Mouse (Mus musculus): Measurements from ENCODE around the gene Hnrnpul2. TPM values are rescaled to one million over a fixed set of nuclear protein-coding genes. Genes with fewer than 3 reads are reported as not detected.

Gene Hnrnpul2
- total RNA-seq (2023) = 100 to 1,000 TPM; 107 to 124 TPM

DNA sequence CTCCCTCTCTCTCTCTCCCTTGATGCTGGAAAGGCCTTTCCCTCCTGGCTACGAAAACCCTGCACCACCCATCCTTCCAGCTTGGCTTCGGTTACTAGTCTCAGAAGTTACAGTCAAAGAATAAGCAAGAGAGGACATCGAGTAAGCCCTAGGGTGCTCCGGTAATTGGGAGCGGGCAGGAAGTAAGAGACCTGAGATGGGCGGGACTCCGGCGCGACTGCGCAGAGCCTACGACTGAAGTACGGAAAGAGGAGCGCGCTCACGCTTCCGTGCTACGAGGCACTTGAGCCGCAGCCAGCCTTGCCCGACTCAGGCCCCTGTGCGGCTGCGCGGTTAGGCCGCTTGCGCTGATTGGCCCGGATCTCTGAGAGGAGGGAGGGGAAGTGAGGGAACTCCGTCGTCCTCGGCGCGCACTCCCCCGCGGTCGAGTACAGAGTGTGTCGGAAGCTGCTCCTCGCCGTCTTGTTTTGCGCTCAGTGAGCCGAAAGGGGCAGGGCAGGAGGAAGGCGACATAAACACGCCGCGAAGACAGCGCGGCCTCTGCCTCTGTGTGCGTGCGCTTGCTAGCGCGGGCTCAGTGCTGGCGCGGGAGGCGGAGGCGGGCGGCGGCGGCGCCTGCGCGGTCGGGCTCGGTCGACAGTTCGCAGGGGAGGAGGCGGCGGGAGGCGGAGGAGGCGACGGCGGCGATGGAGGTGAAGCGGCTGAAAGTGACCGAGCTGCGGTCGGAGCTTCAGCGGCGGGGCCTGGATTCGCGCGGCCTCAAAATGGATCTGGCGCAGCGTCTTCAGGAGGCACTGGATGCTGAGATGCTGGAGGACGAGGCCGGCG lies at the start of gene Hnrnpul2:
Gene Hnrnpul2 (plus strand): TSS at position 415 of the 828 bp plus-strand sequence.

DNA sequence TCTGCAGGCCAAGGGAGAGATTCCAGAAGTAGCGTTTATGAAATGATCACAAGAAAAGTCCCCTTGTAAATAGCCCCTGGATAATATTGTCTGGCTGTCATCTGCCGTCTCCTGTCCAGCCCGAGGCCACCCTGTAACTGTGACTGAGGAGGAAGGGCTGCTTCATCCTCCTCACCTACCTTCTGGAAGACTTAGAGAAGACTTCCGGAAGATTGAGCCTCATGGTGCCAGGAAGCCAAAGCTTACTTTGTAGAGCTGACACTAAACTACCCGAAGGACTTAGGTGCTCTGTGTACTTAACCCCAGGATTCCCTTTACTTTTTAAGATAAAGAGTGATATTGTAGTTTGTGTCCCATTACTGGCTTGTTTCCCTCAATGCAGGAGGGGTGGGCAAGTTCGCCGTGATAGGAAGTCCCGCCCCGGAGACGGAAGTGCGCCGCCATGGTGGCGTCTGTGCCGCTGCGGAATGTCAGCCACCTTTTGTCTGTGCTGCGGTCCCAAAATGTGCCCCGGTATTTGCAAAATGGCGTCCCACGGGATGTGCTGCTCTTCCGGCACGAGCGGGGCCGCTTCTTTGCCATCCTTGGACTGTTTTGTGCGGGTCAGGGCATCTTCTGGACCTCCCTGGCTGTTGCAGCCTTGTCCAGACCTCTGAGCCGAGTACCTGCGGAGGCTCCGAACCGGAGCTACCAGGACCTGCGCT lies 49.1 kb upstream of the Hnrnpul2 start, which contains the start of gene Tmem223:
Gene Tmem223 (plus strand): TSS at position 430 of the 704 bp plus-strand sequence.

DNA sequence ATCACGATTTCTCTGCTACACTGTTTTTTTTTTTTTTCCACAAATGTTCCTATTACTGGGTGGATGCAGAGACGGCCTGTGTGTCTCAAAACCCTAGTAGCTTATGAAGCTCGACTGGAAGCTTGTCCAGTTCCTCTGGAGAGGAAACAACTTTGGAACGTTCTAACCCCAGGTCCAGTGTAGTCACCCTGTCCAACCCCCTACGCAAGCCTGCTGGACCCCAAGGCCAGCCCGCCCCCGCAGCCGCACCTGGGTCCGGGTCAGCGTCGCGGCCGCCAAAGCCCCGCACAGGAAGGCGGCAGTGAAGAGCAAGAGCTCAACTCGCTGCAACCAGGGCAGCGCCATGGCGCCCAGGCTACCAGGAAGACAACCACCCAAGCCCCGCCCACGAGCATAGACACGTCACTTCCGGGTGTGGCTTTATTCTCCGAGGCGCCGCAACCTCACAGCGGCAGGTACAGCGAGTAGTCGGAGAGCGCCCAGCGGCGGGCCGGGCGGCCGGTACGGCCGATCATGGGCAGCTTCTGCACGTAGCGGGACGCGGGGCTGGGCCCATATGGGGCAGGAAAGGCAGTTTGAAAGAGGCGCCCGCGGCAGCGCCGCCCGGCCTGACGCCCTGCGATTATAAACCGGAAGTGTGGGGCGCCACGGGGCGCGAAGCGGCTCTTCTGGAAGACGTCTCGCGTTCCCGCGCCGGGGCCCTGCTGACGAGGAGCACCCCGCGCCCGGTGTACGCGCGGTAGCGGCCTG lies 45.5 kb upstream of the Hnrnpul2 start, which contains the start of gene Tmem179b:
Gene Tmem179b (minus strand): TSS at position 382 of the 750 bp plus-strand sequence.

DNA sequence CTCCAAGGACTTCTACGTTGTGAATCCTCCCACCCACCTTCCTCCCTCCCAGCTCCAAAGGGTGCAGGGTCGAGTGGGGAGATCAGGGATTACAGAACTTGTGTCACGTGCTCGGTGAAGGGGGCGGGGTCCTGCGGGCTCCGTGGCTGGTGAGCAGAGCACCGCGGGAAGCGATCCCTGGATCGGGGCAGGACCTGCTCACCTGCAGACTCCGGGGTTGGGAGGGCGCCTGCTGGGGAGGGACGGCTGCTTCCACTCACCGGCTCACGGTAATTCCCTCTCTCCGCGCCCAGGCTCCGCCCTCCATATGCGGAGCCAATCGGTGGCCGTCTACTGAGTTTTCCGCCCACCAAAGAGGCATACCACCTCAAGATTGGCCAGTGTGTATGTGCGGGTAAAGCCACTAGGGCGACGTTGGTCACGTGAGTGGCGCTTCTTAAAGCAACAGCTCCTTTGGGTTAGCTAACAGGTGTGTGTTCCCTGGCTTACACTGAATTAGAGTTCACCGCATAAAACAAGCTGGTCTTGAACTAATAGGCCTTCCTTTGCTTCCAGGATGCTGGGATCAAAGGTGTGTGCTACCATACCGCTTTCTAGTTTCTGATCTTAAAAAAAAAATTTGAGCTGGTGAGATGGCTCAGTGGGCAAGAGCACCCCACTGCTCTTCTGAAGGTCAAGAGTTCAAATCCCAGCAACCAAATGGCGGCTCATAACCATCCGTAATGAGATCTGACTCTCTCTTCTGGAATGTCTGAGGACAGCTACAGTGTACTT lies 33.6 kb upstream of the Hnrnpul2 start, which contains the start of gene Taf6l:
Gene Taf6l (minus strand): TSS at position 410 of the 774 bp plus-strand sequence.

DNA sequence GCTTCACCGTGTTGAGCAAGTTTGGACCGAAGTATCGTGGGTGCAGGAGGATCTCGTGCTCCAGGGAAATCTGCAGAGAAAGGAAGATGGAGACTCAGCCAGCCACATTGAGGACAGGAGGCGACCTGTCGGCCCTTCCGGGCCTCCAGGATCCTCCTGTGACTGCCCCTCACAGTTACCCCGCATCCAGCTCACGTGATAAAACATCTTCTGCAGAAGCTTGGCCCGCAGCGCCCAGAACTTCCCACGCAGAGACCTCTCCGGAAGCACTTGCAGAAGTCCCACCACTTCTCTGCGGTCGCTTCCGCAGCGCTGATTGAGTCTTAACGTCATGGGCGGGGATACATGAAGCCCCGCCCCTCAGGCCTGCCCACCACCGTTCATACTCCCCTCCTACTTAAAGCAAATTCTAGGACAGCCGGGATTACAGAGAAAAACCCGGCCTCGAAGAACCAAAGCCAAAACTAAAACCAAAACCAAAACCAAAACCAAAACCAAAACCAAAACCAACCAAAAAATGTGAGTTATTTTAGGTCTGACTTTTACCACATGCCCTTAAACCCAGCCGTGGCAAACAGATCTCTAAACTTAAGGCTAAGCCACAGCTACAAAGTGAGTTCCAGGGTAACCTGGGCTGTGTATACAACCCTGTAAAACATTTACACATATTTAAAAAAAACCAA lies 21.4 kb upstream of the Hnrnpul2 start, which contains the start of gene Polr2g:
Gene Polr2g (minus strand): TSS at position 314 of the 683 bp plus-strand sequence.

DNA sequence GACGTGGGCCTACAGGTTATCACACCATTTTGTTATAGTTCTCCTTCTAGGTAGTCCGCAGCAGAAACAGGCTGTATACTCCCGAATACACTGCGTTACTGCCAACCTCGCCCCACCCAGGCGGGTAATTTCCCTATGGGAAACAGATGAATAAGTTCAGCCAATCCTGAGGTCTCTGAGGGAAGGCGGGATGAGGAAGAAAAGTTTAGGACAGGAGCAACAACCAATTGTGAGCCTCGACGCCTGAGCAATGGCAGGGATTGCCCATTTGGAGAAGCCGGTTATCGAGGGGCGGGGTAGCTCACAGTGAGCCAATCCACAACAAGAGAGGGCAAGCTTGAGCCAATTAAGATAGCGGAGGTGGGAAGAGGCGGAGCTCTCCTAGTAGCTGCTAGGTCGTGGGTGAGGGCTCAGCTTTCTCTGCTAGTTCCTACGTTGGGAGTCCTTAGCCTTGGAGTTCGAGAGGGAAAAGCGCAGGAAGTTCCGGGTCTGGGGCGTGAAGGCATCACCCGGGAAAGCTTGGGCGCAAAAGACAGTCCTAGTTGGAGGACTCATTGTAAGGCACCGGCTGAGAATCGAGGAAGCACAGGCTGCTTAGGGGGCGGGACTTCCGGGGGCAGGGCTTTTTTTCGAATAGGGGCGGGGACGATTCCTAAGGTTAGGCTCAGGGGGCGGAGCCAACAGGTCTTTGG lies 17.5 kb upstream of the Hnrnpul2 start, which contains the start of gene Zbtb3:
Gene Zbtb3 (plus strand): TSS at position 426 of the 692 bp plus-strand sequence.

DNA sequence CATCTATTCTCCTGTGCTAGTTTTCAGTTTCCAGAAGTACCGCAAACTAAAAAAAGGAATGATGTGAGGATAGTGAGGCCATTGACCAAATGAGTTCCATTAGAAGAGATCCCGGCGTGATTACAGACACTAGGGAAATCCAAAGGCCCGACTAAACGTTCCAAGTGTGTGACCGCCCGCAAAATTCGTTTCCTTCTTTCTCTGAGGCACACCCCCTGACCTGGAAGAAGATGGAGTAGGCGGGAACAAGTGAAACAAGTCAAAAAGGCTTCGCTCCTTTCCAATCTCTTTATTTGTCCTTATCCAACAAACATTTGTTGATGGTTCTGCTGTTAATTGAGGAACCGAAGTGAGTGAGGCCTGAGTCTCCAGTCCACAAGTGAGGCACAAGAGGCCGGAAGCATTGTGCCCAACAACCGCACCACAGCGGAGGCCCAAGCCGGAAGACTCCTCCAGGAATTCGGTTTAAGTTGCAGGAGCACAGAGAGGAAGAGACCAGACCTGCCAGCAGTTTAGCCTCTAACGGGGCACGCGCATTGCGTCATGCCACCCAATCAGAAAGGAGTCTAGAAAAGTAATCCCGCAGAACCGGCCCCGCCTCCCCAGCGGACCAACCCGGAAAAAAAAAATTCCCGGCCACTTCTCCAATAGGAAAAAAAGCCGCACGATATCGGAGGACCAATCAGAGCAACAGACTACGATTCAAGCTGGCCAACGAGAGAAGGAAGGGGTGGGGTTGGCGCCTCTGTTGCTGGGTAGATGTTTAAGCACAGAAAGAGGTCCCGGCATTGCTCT lies 812 bp upstream of the Hnrnpul2 start, which contains the start of gene Ttc9c:
Gene Ttc9c (minus strand): TSS at position 533 of the 795 bp plus-strand sequence.

DNA sequence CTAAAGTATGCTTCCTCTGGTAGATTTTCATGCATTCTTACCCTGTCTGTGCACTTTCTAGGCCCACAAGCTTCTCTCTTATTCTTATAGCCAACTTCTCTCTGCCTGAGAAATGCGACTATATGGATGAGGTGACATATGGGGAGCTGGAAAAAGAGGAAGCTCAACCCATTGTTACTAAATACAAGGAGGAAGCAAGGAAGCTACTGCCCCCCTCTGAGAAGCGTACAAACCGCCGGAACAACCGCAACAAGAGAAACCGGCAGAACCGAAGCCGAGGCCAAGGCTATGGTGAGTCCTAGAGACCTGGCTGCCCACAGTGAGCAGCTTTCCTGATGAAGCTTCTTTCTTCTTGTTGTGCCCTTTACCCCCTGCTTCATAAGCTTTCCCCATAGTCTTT lies 9.8 kb downstream of the Hnrnpul2 start, which contains the start of gene AC129217.1:
Gene AC129217.1 (plus strand): TSS at position 114 of the 400 bp plus-strand sequence.

DNA sequence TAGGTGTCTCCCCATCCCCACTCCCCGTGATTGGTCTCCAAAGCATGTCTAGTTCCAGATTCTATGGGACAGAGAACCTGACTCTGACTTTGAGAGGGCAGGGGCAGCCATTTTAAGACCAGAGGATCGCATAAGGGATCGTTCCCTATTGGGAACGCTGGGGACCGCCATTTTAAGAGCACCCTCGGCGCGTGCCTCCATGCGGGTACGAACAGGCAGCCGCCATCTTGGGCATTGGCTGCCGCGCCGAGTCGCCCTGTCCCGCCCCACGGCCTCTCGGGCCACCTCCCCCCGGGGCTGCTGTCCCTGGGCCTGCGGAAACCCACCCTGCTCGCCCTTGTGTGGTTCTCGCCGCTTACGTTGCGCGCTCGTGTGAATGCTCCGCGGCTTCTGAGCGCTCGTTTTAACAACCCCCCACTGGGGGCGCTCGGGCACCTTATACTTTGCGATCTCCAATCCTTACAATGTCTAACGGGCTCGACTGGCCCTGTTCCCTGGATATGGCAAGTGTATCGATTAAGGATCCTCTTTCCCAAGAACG lies 17.5 kb downstream of the Hnrnpul2 start, which contains the start of gene Bscl2:
Gene Bscl2 (plus strand): TSS at position 217 of the 541 bp plus-strand sequence.

DNA sequence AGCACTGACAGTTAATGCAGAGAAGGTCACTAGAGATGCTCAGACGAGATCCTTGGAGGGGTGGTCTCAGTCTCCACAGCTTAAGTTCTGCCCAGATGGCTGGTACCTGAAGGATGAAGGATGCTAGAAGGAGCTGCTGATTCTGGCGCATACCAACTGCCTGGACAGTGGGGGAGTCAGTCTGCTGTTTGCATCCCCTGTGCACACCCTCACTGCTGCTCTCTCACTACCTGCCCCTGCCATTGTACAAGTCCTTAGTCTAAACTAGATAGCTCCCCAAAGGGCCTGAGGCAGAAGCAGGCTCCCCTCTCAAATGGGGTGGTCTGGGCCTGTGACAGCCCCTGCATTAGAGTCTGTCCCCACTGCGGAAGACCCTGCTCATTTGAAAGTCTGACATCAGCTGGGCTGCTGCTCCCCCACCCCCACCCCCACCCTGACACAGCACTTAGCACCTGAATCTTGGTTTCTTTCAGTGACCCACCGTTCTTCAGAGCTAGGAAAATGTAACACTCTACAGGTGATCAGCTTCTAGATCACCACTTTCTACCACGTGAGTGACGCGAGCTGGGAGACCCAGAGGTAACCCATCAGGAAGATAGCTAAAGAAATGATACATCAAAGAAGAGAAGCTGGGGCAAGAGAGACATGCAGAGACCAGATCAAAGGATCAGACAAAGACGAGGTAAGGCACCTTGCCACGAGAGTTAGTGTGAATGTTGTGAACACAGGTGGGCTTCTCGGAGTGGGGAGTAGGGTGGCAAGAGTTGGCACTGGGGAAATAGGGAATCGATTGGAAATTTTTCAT lies 19.5 kb downstream of the Hnrnpul2 start, which contains the start of gene Gng3:
Gene Gng3 (minus strand): TSS at position 92 of the 805 bp plus-strand sequence.

DNA sequence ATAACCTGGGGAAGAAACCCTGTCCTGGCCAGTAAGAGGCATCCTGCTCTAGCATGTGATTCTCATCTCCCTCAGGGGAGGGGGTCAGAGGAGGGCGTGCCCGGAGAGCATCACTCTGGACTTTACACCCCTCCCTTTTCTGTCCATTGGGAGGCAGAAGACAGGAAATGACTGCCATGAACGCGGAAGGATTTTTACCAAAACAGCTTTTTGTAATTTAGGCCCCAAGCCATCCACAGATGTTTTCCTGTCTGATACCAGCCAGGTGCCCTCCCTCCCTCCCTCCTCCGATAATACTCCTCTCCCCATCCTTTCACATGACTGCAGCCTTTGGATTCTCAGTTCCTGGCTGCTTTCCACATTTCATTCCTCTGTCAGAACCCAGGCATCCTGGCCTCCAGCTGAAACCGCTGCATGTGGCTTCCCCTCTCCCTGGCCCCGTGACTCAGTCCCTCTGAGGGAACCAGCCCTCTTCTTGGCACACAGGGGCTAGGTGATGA lies 30.6 kb downstream of the Hnrnpul2 start, which contains the start of gene Lrrn4cl:
Gene Lrrn4cl (plus strand): TSS at position 367 of the 500 bp plus-strand sequence.

DNA sequence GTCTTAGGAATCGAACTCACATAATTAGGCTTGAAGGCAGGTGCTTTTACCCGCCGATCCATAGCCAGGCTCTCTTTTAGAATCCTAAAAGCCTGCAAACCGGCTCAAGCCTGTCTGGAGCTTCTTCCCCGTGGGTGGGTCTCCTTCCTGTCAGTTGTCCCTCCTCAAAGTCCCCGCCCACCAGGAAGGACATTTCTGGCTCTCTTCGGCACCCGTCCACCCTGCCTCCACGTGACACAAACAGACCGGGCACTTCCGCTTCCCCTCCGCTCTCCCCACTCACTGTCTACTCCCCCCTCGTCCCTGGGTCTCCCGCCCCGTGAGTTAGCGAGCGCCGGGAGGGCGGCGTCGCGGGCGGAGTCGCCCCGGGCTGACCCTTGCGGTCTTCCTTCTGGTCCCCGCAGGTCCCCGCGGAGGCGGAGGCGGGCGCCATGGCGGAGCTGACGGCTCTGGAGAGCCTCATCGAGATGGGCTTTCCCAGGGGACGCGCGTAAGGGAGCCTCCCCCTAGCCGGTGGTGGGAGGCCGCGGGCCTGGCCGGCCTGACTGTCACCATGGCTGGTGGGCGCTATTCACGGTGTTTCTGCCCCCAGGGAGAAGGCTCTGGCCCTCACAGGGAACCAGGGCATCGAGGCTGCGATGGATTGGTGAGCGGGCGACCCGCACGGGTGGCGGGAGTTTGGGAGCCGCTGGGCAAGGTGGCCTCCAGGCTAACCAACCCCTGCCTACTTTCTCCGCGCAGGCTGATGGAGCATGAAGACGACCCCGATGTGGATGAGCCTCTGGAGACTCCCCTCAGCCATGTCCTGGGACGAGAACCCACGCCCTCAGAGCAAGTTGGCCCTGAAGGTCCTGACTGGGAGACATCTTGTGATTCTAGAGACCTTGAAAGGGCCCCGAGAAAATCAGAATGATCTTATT lies 51.7 kb downstream of the Hnrnpul2 start, which contains the start of gene Ubxn1:
Gene Ubxn1 (plus strand): TSS at position 230 of the 920 bp plus-strand sequence.

DNA sequence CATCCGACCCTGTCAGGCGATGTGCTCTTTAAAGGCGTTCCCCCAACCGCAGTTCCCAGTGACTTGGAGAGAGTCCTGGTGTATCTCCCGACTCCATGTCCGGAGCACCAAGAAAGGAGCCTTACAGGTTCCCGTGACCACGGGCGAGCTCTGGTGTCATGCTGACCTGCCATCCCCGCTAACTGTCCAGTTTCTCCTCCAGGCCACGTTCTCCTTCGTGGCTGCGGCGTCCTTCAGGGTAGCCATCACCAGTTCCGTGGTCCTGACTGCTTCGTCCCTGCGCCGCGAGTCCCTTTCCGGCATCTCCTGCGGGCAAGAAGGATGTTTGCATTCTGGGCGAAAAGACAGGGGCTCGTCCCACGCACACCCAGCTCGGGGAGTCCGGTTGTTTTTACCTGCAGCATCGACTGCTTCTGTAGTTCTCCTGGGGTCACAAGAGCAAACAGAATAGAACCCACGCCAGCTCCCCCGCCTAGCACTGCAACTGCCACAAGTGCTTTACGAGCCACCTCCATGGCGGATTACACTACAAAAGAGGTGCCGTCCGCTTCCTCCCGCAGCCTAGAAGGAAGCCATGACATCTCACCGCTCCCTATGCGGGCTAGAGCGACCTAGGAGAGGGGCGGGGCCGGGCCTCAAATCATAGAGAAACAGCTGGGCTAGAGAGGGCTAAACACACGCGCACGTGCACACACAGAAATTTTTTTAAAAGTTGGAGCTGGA lies 60.7 kb downstream of the Hnrnpul2 start, which contains the start of gene Uqcc3:
Gene Uqcc3 (minus strand): TSS at position 613 of the 723 bp plus-strand sequence.

DNA sequence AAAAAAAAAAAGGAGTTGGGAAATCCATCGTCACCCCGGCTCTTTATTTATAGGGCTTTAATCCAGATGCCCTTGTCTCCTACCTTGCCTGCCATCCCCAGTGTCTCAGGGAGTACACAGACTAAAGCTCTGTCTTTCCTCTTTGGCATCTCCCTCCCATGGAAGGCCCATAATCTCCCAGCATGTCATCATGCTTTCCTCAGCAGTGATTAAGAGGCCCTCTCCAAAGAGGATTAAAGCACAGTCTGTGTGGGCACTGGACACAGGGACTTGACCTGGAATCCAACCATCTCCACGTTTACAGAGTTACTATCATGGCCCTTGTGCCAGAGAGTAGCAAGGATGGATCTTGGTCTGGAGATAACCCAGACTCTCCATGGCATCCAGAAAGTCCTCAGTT lies 63.8 kb downstream of the Hnrnpul2 start, which contains the start of the genes Lbhd1 and Gm49403:
Gene Lbhd1 (plus strand): TSS at position 117 of the 400 bp plus-strand sequence.
Gene Gm49403 (plus strand): TSS at position 315 of the 400 bp plus-strand sequence.

